Mouse (Mus musculus) lung, embryonic 16.5 days (tissue): ENCODE data around the gene Guca1b. TPM values are rescaled to one million over a fixed set of nuclear protein-coding genes. Genes with fewer than 3 reads are reported as not detected.

Experiments used
- ATAC-seq: fragments of 200-750 bp; cut with Nextera tagmentation; 2 replicates; pipeline ENCODE4 v1.8.0; 2017; ENCODE audit warnings: low read depth, mild to moderate bottlenecking, moderate library complexity
- H3K27ac ChIP-seq: fragments of 300-500 bp; sonication (generic); 2 replicates; pipeline ENCODE4 v1.5.1; 2014; ENCODE audit warnings: mild to moderate bottlenecking, control low read depth, low read length
- H3K27me3 ChIP-seq: fragments of 300-500 bp; sonication (generic); 2 replicates; pipeline ENCODE4 v1.6.1; 2014; ENCODE audit warnings: low read depth, low read length, mixed read lengths; ENCODE audit not compliant: control insufficient read depth, insufficient read depth
- H3K36me3 ChIP-seq: fragments of 300-500 bp; sonication (generic); 2 replicates; pipeline ENCODE4 v1.6.1; 2014; ENCODE audit warnings: low read length; ENCODE audit not compliant: control insufficient read depth, insufficient read depth
- H3K4me1 ChIP-seq: fragments of 300-500 bp; sonication (generic); replicated peaks from 2 replicates; pipeline ENCODE4 v1.6.1; 2014; ENCODE audit warnings: low read length, mixed read lengths; ENCODE audit not compliant: control insufficient read depth, insufficient read depth
- H3K4me2 ChIP-seq: fragments of 300-500 bp; sonication (generic); 2 replicates; pipeline ENCODE4 v1.6.1; 2014; ENCODE audit warnings: low read depth, low read length, control low read depth
- H3K4me3 ChIP-seq: fragments of 300-500 bp; sonication (generic); 2 replicates; pipeline ENCODE4 v1.5.1; 2014; ENCODE audit warnings: mild to moderate bottlenecking, low read length, control low read depth
- H3K9ac ChIP-seq: fragments of 300-500 bp; sonication (generic); 2 replicates; pipeline ENCODE4 v1.6.1; 2014; ENCODE audit warnings: low read length, control low read depth
- H3K9me3 ChIP-seq: fragments of 300-500 bp; sonication (generic); 2 replicates; pipeline ENCODE4 v1.6.1; 2016; ENCODE audit warnings: low read length; ENCODE audit not compliant: control insufficient read depth
- WGBS: fragments of 180-500 bp; shearing (Covaris S2); extraction: QIAGEN DNeasy Blood & Tissue Kit; methylation state at CpG from one replicate; pipeline ENCODE4 v1.1.7; 2014; 5-methylcytosine and 5-hydroxymethylcytosine counted together
- polyA plus RNA-seq: library from polyadenylated mRNA; unstranded; fragments of >200 nt; fragmentation: Nextera tagmentation; extraction: Ambion mirVana; gene quantifications from 2 replicates; pipeline ENCODE4 v1.2.1, GENCODE M21; 2015

The Guca1b gene
- polyA plus RNA-seq, 1 experiment from 2014 or later = 0.68 TPM

DNA sequence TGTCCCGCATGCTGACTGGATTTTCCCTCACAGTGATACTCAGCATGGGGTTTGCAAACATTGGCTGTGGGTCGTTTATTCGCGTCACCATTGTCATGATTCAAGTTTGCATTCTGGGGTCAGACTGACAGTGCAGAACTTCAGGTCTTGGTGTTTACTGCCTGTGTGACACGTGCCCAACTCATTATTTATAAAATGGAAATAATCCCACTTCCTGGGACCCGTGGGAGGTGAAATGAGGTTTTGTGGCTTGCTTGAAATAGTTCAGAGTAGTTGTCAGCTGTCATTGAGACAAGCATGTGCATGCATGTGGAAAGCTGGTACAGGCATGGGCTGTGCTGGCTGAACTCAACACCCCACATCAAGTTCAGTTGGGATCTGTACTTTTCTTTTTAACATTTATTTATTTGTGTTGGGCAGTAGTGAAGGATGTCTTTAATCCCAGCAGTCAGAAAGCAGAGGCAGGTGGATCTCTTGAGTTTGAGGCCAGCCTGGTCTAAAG, 8.4 kb upstream of the Guca1b start:
- H3K9me3 ChIP-seq = no peaks in the 10 kb centered on the region
- no peak overlapping the region for H3K9ac ChIP-seq
- no peak for ATAC-seq
- peaks cover 30% of the 10 kb centered on the region for H3K36me3 ChIP-seq
- WGBS = 84% methylated on average over 6 of the region's 6 CpGs
- no peak overlapping the region for H3K27ac ChIP-seq
- H3K4me1 ChIP-seq = no peaks in the 10 kb centered on the region
- no peak overlapping the region for H3K4me3 ChIP-seq
- H3K27me3 ChIP-seq = no peaks in the 10 kb centered on the region
- H3K4me2 ChIP-seq = no peak overlapping the region

DNA sequence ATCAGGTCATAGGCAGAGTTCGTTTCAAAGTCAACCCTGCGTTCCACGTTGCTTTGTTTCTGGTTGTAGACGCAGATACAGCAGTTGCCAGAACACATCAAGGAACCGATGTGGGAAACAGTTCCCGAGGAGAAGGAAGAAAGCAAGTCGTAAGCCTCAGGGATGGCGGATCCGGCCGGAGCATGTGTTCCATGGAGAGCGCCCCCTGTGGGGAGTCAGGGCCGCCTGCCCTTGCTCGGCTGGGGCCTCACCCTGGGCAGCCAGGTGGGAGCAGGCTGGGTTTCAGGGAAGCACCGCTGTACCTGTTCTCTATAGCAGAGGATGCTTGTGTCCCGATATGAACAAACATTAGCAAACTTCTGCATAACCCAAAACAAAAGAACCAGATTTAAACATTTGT, 7.1 kb upstream of the Guca1b start:
- Histone ChIP-seq H3K4me1 (no peaks in the 10 kb centered on the region), H3K9ac (no peak overlapping the region), H3K4me3 (no peak overlapping the region), H3K4me2 (no peak overlapping the region), H3K27me3 (no peaks in the 10 kb centered on the region), H3K27ac (no peak overlapping the region), H3K9me3 (no peaks in the 10 kb centered on the region), H3K36me3 (peaks cover 26% of the 10 kb centered on the region)
- no peak for ATAC-seq
- WGBS = 80% methylated on average over 15 of the region's 15 CpGs

DNA sequence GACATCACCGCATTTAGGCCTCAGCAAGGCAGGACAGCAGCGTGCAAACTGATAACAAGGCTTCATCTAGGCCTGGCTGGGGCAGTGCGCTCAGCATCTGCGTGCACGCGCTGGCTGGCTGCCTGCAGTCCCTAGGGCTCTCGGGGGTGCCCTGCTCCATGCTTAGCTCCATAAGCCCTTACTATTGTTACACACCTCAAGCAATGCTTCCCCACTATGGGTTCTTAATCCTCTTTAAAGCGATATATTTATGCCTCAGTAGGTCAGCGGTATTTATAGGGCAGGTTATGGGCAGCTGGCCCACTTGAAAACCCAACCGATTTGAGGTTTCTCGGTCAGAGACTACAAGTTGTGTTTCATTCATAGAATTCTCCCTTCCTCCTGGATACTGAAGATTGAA, 3.3 kb upstream of the Guca1b start:
- no peak overlapping the region for H3K4me2 ChIP-seq
- H3K36me3 ChIP-seq = peaks cover 13% of the 10 kb centered on the region; the same call in 1 of the 2 replicates
- H3K9me3 ChIP-seq = no peaks in the 10 kb centered on the region; the same call in 1 of the 2 replicates
- WGBS = 88% methylated on average over 11 of the region's 11 CpGs
- no peak overlapping the region for H3K4me3 ChIP-seq
- ATAC-seq = no peak
- H3K4me1 ChIP-seq = no peaks in the 10 kb centered on the region
- no peaks in the 10 kb centered on the region for H3K27me3 ChIP-seq
- H3K9ac ChIP-seq = no peak overlapping the region
- H3K27ac ChIP-seq = no peak overlapping the region

DNA sequence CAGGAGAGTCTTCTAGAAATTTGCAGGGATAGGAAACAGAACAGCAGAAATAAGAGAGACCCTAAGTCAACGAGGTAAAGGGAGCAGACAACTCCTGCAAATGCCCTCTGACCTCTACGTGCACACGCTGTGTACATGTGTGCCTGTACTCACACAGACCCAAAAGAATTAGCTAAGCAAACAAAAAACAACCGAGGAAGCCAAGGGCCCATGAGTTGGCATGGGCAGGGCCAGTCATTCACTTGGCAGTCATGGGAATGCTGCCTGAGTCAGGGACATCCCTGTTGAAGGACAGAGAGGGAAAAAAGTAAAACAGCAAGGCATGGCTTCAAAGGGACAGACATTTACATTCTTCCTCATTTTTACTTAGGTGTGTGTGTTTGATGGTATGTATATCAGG, 1.9 kb upstream of the Guca1b start:
- Histone ChIP-seq H3K4me2 (no peak overlapping the region), H3K36me3 (peaks cover 8% of the 10 kb centered on the region; the same call in 1 of the 2 replicates), H3K9ac (no peak overlapping the region), H3K27me3 (no peaks in the 10 kb centered on the region), H3K4me3 (no peak overlapping the region), H3K9me3 (no peaks in the 10 kb centered on the region; the same call in 1 of the 2 replicates), H3K4me1 (no peaks in the 10 kb centered on the region), H3K27ac (no peak overlapping the region)
- ATAC-seq = no peak
- WGBS = 67% methylated on average over 4 of the region's 4 CpGs

DNA sequence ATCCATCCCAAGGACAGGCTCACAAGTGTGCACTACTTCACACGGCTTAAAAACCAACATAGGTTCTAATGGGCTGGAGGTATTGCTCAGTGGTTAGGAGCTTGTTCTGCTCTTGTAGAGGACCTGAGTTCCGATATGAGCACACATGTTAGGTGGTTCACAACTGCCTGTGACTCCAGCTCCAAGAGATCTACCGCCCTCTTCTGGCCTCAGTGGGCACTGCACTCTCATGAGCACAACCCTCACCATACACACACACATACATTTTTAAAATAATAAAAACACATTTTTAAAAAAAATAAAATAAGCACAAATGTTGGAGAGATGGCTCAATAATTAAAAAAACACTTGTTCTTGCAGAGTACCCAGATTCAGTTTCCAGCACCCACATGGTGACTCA, 1.1 kb upstream of the Guca1b start:
- WGBS = 90% methylated on average over 3 of the region's 3 CpGs
- no peak overlapping the region for H3K9ac ChIP-seq
- no peak for ATAC-seq
- no peaks in the 10 kb centered on the region for H3K4me1 ChIP-seq
- no peaks in the 10 kb centered on the region for H3K27me3 ChIP-seq
- no peak overlapping the region for H3K4me2 ChIP-seq
- no peak overlapping the region for H3K27ac ChIP-seq
- no peak overlapping the region for H3K4me3 ChIP-seq
- H3K9me3 ChIP-seq = no peaks in the 10 kb centered on the region; the same call in 1 of the 2 replicates
- peaks cover 6% of the 10 kb centered on the region; the same call in 1 of the 2 replicates for H3K36me3 ChIP-seq

DNA sequence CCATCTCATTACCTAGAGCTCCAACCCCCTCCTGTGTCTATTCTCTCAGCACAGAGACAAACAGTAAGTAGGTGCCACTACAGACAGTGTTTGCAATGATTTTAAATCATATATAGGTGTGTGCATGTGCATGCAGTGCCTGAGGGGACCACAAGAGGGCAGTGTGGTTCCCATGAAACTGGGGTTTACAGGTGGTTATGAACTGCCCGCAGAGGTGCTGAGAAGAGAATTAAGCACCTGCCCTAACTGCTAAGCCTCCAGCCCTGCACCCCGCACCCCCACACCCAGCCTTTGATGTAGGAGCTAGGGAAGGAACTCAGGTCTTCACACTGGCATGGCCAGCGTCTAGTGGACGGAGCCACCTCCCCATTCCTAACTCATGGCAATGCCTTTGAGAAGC, 1.5 kb downstream of the Guca1b start:
- no peaks in the 10 kb centered on the region for H3K4me1 ChIP-seq
- no peak overlapping the region for H3K4me2 ChIP-seq
- no peak for ATAC-seq
- no peaks in the 10 kb centered on the region for H3K27me3 ChIP-seq
- no peaks in the 10 kb centered on the region for H3K36me3 ChIP-seq
- 62% methylated on average over 4 of the region's 4 CpGs for WGBS
- no peak overlapping the region for H3K4me3 ChIP-seq
- no peak overlapping the region for H3K27ac ChIP-seq
- H3K9me3 ChIP-seq = no peaks in the 10 kb centered on the region; the same call in 1 of the 2 replicates
- no peak overlapping the region for H3K9ac ChIP-seq

DNA sequence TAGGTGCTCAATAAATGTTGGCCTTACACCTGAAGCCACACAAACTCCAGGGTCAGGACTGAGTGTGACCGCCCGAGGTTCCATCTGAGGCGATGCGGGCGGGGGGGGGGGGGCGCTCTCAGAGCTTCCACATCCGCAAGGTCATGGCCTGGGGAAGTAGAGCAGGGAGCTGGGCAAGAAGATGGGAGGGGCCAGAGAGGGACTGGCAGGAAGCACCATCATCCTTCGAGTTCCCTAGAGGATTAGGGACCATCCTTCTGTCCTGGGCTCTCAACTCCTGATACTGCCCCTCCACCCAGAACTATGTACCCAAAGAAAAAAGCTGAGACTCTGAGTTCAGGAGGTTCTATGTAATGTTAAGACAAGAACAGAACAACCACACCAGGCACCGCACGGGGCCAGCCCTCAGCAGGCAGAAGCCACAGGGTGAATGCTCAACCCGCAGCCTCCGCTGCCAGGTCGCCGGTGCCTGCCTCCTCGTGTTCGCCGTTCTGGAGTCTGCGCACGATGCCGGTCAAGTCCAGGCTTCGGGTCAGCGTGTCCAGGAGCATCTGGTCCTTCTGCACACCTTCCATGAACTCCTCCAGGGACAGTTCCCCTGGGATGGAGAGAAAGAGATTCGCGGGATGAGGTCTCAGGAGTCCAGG, 9.2 kb downstream of the Guca1b start:
- WGBS = 17% methylated on average over 23 of the region's 24 CpGs
- Histone ChIP-seq H3K9ac (0 out of 2 replicates have a peak overlapping the region, but pooled peaks have one; percentile 57), H3K9me3 (no peaks in the 10 kb centered on the region; the same call in 1 of the 2 replicates), H3K36me3 (no peaks in the 10 kb centered on the region), H3K4me1 (peaks cover 14% of the 10 kb centered on the region), H3K27me3 (peaks cover 11% of the 10 kb centered on the region; the same call in 1 of the 2 replicates), H3K4me2 (peak overlapping the region; percentile 74), H3K27ac (no peak overlapping the region), H3K4me3 (peak overlapping the region; percentile 46)
- 0 out of 2 replicates have a peak, but pooled peaks have one; percentile 11 for ATAC-seq

DNA sequence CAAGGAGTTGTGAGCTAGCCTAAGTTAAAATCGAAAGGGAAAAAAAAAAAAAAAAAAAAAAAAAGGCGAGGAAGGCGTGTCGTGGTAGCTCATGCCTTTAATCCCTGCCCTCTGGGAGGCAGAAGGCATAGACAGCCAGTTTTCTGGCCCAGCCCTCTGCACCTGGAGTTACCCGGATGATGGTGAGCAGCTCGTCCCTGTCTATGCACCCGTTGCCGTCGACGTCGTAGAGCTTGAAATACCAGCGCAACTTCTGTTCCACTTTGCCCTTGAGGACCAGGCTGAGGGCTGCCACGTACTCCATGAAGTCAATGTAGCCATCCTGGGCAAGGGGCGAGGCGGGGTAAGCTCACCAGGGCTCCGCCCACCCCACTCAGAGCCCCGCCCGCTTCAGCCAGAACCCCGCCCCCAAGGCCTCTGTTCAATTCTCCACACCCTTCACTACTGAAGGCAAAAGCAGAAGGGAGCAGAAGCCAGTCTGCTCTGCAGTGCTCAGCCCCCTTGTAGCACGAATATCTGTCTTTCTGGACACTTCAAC, 10.3 kb downstream of the Guca1b start:
- H3K27ac ChIP-seq = no peak overlapping the region
- H3K4me1 ChIP-seq = peaks cover 14% of the 10 kb centered on the region
- peak overlapping the region; percentile 46 for H3K4me3 ChIP-seq
- H3K27me3 ChIP-seq = peaks cover 11% of the 10 kb centered on the region; the same call in 1 of the 2 replicates
- ATAC-seq = peak; percentile 91
- no peaks in the 10 kb centered on the region; the same call in 1 of the 2 replicates for H3K9me3 ChIP-seq
- peak overlapping the region; percentile 57 for H3K9ac ChIP-seq
- no peaks in the 10 kb centered on the region for H3K36me3 ChIP-seq
- 2% methylated on average over 20 of the region's 20 CpGs for WGBS
- H3K4me2 ChIP-seq = peak overlapping the region; percentile 74

DNA sequence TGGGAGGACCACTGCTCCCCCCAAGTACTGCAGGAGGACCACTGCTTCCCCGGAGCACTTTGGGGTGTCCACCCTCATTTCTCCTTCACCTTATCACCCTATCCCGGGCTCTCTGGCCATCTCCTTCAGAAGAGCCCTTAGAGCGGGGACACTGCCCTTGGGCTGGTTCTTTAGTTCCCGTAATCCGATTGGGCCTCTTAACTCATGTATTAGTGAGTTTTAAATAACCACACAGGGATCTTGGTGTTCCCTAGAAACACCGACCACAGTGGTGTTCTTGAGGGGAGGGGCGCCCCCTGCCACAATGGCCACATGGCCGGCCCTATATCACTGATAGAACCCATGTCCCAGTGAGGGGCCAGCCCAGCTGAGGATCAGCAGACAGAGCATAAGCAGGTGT, 13.9 kb downstream of the Guca1b start:
- Histone ChIP-seq H3K9me3 (no peaks in the 10 kb centered on the region), H3K36me3 (no peaks in the 10 kb centered on the region), H3K4me2 (no peak overlapping the region), H3K4me3 (no peak overlapping the region), H3K9ac (no peak overlapping the region), H3K4me1 (peaks cover 14% of the 10 kb centered on the region), H3K27ac (no peak overlapping the region), H3K27me3 (peaks cover 11% of the 10 kb centered on the region; the same call in 1 of the 2 replicates)
- no peak for ATAC-seq
- 83% methylated on average over 8 of the region's 8 CpGs for WGBS
